Mouse (Mus musculus): ENCODE results near the gene Cdk19.

The Cdk19 gene

DNA sequence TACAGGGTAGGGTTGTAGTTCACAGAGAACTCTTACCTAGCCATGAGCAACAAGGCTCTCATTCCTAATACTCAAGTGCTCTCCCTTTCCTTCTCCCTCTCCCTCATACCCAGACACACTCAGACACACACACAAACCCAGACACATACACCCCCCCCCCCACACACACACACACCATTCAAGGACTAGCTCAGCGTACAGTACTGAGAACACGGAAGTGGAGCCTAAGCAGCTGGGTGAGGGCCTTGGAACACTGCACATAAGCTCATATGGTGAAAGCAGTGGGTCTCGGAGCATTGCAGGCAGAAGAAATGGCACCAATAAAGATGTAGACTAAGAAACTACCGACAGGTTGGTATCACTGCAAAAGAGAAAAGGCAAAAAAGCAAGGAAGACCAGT is 105.2 kb downstream of the Cdk19 start:
- DNase-seq, result no peak

- no peak for DNase-seq
Observed at GRCm38 (mm10) chr10:40446088-40446604, 106.8 kb downstream of the Cdk19 start.

DNA sequence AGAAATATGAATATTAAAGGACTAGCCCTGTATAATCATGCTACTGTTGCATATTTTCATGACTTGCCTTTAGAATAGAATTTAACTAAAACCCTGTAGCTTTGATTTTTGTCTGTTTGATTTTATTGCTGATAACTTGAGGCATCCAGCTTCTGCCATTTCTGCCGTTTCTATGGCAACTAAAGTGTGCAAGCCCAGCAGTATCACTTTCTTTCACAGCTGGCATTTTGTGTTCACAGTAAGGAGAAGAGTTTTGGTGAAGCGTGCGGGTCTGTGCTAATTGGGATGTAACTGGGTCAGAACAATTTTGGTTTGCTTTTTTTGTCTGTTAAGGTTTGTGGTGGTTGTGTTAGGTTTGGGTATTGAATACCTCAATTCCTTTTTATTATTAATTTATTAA is 107.3 kb downstream of the Cdk19 start:
- DNase-seq, result no peak

GRCm38 (mm10) chr10:40447295-40447694 is 107.9 kb downstream of the Cdk19 start:
- DNase-seq, result no peak

DNA sequence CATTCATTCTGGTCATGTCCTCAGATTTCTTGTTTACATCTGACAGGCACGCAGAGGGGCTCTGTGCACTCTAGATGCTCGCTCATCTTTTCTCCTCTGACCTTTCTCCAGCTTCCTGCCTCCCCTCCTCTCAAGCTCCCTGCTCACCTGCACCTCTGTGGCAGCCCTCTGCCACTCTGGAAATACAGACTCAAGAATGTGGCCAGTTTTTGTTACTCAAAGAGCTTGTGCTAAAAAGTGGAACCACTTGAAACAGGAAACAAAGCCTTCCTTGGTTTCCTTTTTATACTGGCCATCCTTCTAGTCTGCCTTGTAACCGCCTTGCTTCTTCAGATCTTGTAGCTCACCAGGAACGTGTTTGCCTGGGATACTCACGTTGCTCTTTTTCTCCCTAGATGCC is 108.6 kb downstream of the Cdk19 start:
- DNase-seq, result no peak

DNA sequence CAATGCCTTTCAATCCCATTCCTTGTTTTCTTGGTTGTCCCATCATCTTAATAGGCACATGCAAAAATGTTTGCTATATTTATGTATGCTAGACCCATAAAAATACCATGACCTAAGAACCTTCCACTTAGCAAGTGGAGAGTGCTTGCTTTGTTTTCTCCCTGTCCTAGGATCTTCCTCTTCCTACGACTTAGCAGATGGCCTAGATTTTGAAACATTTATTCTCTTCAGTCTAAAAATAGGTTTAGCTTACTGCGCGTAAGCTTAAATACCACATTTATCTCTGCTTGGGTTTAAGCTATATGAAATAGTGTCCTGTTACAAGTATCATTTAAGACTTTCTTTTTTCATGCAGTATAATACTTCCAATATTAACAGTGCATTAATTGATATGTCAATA is 109.1 kb downstream of the Cdk19 start:
- no peak for DNase-seq

GRCm38 (mm10) chr10:40449571-40449970 is 110.2 kb downstream of the Cdk19 start:
- DNase-seq, result no peak

- no peak for DNase-seq
Observed at GRCm38 (mm10) chr10:40450171-40450570, 110.8 kb downstream of the Cdk19 start.

DNA sequence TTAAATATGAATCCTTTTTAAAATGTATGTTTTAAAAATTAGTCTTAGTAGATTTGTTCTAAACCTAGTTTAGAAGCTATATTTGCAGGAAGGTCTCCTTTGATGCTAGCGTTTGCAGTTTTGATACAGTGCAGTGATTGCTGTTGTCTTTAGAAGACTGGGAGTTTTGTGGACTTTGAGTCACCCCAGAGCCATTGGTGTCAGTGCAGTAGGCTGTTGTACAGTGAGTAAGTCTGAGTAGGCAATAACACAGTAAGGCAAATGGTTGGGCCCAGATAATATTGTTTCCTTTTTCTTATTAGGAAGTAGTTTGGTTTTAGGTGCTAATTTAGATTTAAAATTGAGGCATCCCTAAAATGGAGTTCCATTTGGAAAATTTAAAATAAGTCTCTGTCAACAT is 117.8 kb downstream of the Cdk19 start:
- DNase-seq, result no peak

DNA sequence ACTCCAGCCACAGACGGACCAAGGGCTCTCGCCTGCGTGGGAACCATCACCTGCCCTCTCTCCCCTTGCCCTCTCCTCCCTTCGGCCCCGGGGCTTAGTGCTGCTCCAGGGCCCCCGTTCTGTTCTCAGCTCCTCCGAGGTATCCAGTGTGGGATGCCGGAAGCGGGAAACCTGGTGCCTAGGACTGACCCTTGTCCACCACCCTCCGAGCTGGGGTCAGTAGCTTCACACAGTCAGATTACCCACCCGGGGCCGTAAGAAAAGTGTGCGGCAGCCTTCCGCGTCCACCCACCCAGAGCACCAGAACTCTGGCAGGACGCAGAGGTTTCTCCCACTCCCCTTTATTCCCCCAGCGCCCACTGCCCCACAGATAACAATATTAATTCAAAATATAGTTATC is 119.8 kb downstream of the Cdk19 start:
- no peak for DNase-seq

GRCm38 (mm10) chr10:40461362-40461761 is 122.0 kb downstream of the Cdk19 start:
- no peak for DNase-seq

- no peak for DNase-seq
Observed at GRCm38 (mm10) chr10:40462257-40462656, 122.9 kb downstream of the Cdk19 start.

- no peak for DNase-seq
Observed at GRCm38 (mm10) chr10:40467174-40467911, 128.0 kb downstream of the Cdk19 start.

GRCm38 (mm10) chr10:40467912-40468254 is 128.5 kb downstream of the Cdk19 start:
- DNase-seq, result no peak

GRCm38 (mm10) chr10:40469145-40469544 is 129.8 kb downstream of the Cdk19 start:
- DNase-seq, result no peak

GRCm38 (mm10) chr10:40476535-40477285 is 137.3 kb downstream of the Cdk19 start:
- DNase-seq, result no peak

- DNase-seq, result no peak
Observed at GRCm38 (mm10) chr10:40477426-40478075, 138.2 kb downstream of the Cdk19 start.

DNA sequence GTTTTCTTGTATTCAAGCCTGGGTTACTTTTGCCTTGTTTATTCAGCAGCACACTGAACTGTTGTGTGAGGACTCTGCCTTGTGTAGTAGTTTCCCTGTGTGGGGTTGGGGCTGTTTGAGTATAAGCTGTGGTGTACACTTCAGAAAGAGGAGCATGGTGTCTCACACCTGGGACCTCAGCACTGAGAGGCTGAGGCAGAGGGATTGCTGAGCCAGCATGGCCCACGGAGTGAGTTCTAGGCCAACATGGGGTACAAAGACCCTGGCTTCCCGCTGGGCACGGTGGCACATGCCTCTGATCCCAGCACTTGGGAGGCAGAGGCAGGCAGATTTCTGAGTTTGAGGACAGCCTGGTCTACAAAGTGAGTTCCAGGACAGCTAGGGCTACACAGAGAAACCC is 139.3 kb downstream of the Cdk19 start:
- DNase-seq, result no peak

DNA sequence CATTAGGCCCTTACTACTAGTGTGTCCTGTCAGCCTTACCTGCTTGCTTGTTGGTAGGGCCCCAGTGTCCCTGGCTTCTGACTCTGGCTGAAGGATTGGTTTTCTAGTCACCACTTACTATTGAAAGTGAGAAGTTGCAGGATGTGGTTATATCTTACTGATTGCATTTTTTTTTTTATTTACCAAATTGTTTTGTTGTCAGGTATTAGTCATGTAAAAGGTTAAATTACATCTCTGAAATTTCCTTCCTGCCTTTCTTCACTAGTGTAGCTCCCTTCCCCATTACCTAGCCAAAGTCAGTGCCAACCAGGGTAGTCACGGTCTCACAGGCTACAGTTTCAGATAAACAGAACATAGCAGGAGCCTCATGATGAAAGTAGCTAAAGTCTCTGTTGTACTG is 139.9 kb downstream of the Cdk19 start:
- no peak for DNase-seq

GRCm38 (mm10) chr10:40479621-40480193 is 140.3 kb downstream of the Cdk19 start:
- DNase-seq, result no peak

DNA sequence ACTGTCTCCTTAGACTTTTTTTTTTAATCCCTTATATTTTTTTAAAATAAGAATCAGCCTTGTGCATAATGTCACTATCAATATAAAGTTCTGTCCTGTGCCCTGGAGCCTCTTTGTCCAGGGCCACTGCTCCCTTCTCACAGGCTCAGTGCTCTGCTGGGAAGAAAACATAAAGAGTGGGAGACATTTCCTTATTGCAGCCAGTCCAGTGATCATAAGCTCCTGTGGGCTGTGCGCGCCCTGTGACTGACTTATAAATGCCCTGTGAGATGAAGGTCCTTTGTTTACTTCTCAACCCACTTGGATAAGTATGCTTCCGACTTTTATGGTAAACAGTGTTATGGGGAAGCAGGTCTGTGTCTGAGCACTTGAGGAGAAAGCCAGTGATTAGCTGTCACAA is 142.2 kb downstream of the Cdk19 start:
- DNase-seq, result no peak

DNA sequence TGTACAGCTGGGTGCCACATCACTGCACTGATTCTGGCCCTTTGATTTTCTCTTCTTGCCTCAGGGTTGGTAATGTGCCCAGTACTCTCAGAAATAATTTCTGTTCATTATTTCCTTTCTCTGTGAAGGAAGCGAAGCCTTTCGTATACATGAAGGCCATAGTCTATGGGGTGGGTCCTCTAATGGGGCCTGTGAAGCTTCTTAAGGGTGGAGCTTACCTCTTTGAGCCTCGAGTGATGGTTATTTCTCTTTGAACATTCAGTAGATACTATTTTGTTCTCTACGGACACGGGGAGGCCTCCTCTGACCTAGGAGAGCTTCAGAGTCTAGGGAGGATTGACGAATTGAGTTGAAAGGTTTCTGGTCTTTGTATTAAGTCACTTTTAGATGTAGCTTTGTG is 142.9 kb downstream of the Cdk19 start:
- DNase-seq, result no peak

GRCm38 (mm10) chr10:40489086-40489796 is 149.9 kb downstream of the Cdk19 start:
- no peak for DNase-seq
